Mouse (Mus musculus): ENCODE measurements around the gene Spata21.

Gene Spata21

GRCm38 (mm10) chr4:141088033-141088432, at the start of gene Spata21:
Gene Spata21 (plus strand): TSS chr4:141088333.
- no peak for DNase-seq (ENCODE audit: low spot score in 2 of 2)

- DNase-seq (ENCODE audit: low spot score in 2 of 2), result peak in 1 of 2 experiments; percentile 38
These were observed 47.0 kb upstream of the Spata21 start for GRCm38 (mm10) chr4:141041117-141041516.

- peak; percentile 46 to 79 for DNase-seq (ENCODE audit: low spot score in 2 of 2)
These were observed 43.3 kb upstream of the Spata21 start for GRCm38 (mm10) chr4:141044816-141045215.

GRCm38 (mm10) chr4:141048810-141049475, 39.2 kb upstream of the Spata21 start:
- DNase-seq (ENCODE audit: low spot score in 2 of 2), result no peak

- DNase-seq (ENCODE audit: low spot score in 2 of 2), result no peak
These were observed 38.7 kb upstream of the Spata21 start for GRCm38 (mm10) chr4:141049476-141049835.

- DNase-seq (ENCODE audit: low spot score in 2 of 2), result no peak
These were observed 35.7 kb upstream of the Spata21 start for GRCm38 (mm10) chr4:141052442-141052841.

- no peak for DNase-seq (ENCODE audit: low spot score in 2 of 2)
These were observed 35.0 kb upstream of the Spata21 start for GRCm38 (mm10) chr4:141053138-141053537.

- DNase-seq (ENCODE audit: low spot score in 2 of 2), result no peak
These were observed 34.5 kb upstream of the Spata21 start for GRCm38 (mm10) chr4:141053568-141054161.

- DNase-seq (ENCODE audit: low spot score in 2 of 2), result no peak
These were observed 31.2 kb upstream of the Spata21 start for GRCm38 (mm10) chr4:141056970-141057369.

GRCm38 (mm10) chr4:141058835-141059234, 29.3 kb upstream of the Spata21 start:
- no peak for DNase-seq (ENCODE audit: low spot score in 2 of 2)

GRCm38 (mm10) chr4:141059616-141060425, 28.3 kb upstream of the Spata21 start:
- DNase-seq (ENCODE audit: low spot score in 2 of 2), result no peak

GRCm38 (mm10) chr4:141060426-141061301, 27.5 kb upstream of the Spata21 start, which contains the start of gene Crocc:
Gene Crocc (minus strand): TSS chr4:141060550.
- peak; percentile 100 for DNase-seq (ENCODE audit: low spot score in 2 of 2)

GRCm38 (mm10) chr4:141064104-141064659, 24.0 kb upstream of the Spata21 start:
- DNase-seq (ENCODE audit: low spot score in 2 of 2), result no peak

- peak; percentile 83 to 93 for DNase-seq (ENCODE audit: low spot score in 2 of 2)
These were observed 23.0 kb upstream of the Spata21 start for GRCm38 (mm10) chr4:141065123-141065522.

- no peak for DNase-seq (ENCODE audit: low spot score in 2 of 2)
These were observed 21.2 kb upstream of the Spata21 start for GRCm38 (mm10) chr4:141066709-141067515.

GRCm38 (mm10) chr4:141067516-141068046, 20.6 kb upstream of the Spata21 start:
- no peak for DNase-seq (ENCODE audit: low spot score in 2 of 2)

- peak; percentile 41 to 69 for DNase-seq (ENCODE audit: low spot score in 2 of 2)
These were observed 19.5 kb upstream of the Spata21 start for GRCm38 (mm10) chr4:141068655-141069054.

- peak; percentile 67 to 86 for DNase-seq (ENCODE audit: low spot score in 2 of 2)
These were observed 18.4 kb upstream of the Spata21 start for GRCm38 (mm10) chr4:141069731-141070130.

- no peak for DNase-seq (ENCODE audit: low spot score in 2 of 2)
These were observed 15.6 kb upstream of the Spata21 start for GRCm38 (mm10) chr4:141072502-141072901.

- DNase-seq (ENCODE audit: low spot score in 2 of 2), result peak in 1 of 2 experiments; percentile 47
These were observed 14.5 kb upstream of the Spata21 start for GRCm38 (mm10) chr4:141073661-141074060.
